Mouse (Mus musculus) heart, embryonic 15.5 days (tissue): ENCODE data around the gene Mrpl40. TPM values are rescaled to one million over a fixed set of nuclear protein-coding genes. Genes with fewer than 3 reads are reported as not detected.

Experiments used
- ATAC-seq: fragments of 200-750 bp; cut with Nextera tagmentation; replicated peaks from 2 replicates; pipeline ENCODE4 v1.8.0; 2017; ENCODE audit warnings: low read depth, moderate TSS enrichment; ENCODE audit not compliant: insufficient number of reproducible peaks, insufficient read depth, low FRiP score
- H3K27ac ChIP-seq: fragments of 300-500 bp; sonication (generic); 2 replicates; pipeline ENCODE4 v1.5.1; 2015; ENCODE audit warnings: mild to moderate bottlenecking, inconsistent platforms
- H3K27me3 ChIP-seq: fragments of 300-500 bp; sonication (generic); 2 replicates; pipeline ENCODE4 v1.6.1; 2015; ENCODE audit warnings: inconsistent platforms
- H3K36me3 ChIP-seq: fragments of 300-500 bp; sonication (generic); 2 replicates; pipeline ENCODE4 v1.6.1; 2015; ENCODE audit warnings: mild to moderate bottlenecking, inconsistent platforms
- H3K4me1 ChIP-seq: fragments of 300-500 bp; sonication (generic); replicated peaks from 2 replicates; pipeline ENCODE4 v1.6.1; 2015; ENCODE audit warnings: inconsistent platforms
- H3K4me2 ChIP-seq: fragments of 300-500 bp; sonication (generic); 2 replicates; pipeline ENCODE4 v1.6.1; 2015; ENCODE audit warnings: inconsistent platforms, mild to moderate bottlenecking, moderate library complexity
- H3K4me3 ChIP-seq: fragments of 300-500 bp; sonication (generic); 2 replicates; pipeline ENCODE4 v1.5.1; 2015; ENCODE audit warnings: mild to moderate bottlenecking, inconsistent platforms
- H3K9ac ChIP-seq: fragments of 300-500 bp; sonication (generic); 2 replicates; pipeline ENCODE4 v1.6.1; 2015; ENCODE audit warnings: mild to moderate bottlenecking, inconsistent platforms
- H3K9me3 ChIP-seq: fragments of 300-500 bp; sonication (generic); replicated peaks from 2 replicates; pipeline ENCODE4 v1.6.1; 2016; ENCODE audit warnings: inconsistent platforms
- WGBS: fragments of 180-500 bp; shearing (Covaris S2); methylation state at CpG from one replicate; pipeline ENCODE4 v1.1.7; 2015; ENCODE audit warnings: mixed read lengths; 5-methylcytosine and 5-hydroxymethylcytosine counted together
- polyA plus RNA-seq: library from polyadenylated mRNA; unstranded; fragments of >200 nt; fragmentation: Nextera tagmentation; extraction: Ambion mirVana; gene quantifications from 2 replicates; pipeline ENCODE4 v1.2.1, GENCODE M21; 2015

Mrpl40 gene
- polyA plus RNA-seq, 1 experiment from 2014 or later: 84.6 TPM

DNA sequence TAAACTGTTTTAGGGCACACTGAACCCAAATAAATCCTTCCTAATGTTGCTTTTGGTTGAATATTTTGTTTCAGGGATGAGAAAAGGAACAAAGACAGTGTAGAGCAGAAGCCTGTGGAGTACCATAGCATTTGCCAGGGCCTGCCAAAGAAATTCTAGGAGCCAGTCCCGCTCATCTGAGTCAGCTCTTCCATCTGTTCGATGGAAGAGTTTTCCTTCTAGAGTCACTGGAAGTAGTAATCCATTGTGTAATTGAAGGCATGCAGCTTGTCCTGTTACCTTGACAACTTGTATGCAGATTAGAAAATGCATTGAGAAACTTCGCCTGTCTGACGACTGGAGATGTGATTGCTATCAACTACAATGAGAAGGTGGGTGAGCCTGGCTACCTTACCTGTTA is 53.7 kb downstream of the Mrpl40 start:
- ATAC-seq: no peak
- no peak overlapping the region for H3K4me3 ChIP-seq
- H3K9ac ChIP-seq: no peak overlapping the region
- H3K27me3 ChIP-seq: no peaks in the 10 kb centered on the region
- no peak overlapping the region for H3K4me2 ChIP-seq
- no peaks in the 10 kb centered on the region for H3K9me3 ChIP-seq
- H3K27ac ChIP-seq: no peak overlapping the region
- 89% methylated on average over 4 of the region's 4 CpGs for WGBS
- no peaks in the 10 kb centered on the region for H3K4me1 ChIP-seq
- peaks cover 94% of the 10 kb centered on the region for H3K36me3 ChIP-seq

DNA sequence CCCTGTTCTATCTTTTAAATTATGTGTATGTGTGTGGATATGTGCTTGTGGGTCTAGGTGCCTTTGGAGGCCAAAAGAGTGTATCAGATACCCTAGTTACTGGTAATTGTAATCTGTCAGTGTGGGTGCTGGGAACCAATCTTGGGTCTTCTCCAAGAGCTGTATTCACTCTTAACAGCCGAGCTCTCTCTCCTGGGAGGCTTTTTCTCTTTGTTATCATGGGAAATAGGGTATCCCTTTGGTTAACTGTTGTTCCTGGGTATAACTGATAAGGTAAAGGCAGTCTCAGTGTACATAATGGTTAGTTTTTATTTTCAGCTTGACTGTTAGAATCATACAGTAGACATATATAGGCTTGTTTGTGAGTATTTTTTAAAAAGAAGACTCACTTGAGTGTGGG is 54.3 kb downstream of the Mrpl40 start:
- H3K9ac ChIP-seq: no peak overlapping the region
- H3K4me1 ChIP-seq: no peaks in the 10 kb centered on the region
- peaks cover 94% of the 10 kb centered on the region for H3K36me3 ChIP-seq
- H3K27ac ChIP-seq: no peak overlapping the region
- no peak overlapping the region for H3K4me2 ChIP-seq
- 76% methylated on average over 1 of the region's 1 CpGs for WGBS
- H3K27me3 ChIP-seq: no peaks in the 10 kb centered on the region
- H3K9me3 ChIP-seq: no peaks in the 10 kb centered on the region
- ATAC-seq: no peak
- no peak overlapping the region for H3K4me3 ChIP-seq

Other genes starting within 250 kb of the Mrpl40 start
- 8.1 and 14.8 TPM in 2 replicates for gene Sept5, start 246.9 kb downstream of the Mrpl40 start, polyA plus RNA-seq
- 25.6 and 32.8 TPM in 2 replicates for gene Cldn5, start 100.0 kb downstream of the Mrpl40 start, polyA plus RNA-seq
- 62.2 and 69.6 TPM in 2 replicates for gene Ufd1, start 65.1 kb downstream of the Mrpl40 start, polyA plus RNA-seq
- gene Cdc45, start 64.9 kb downstream of the Mrpl40 start, polyA plus RNA-seq: 27.9 and 37.6 TPM in 2 replicates
- 32.0 and 36.3 TPM in 2 replicates for gene 2510002D24Rik, start 40.3 kb downstream of the Mrpl40 start, polyA plus RNA-seq
- not detected in 2 replicates for gene Gm28539, start 40.3 kb downstream of the Mrpl40 start, polyA plus RNA-seq
- gene Hira, start 175 bp upstream of the Mrpl40 start, polyA plus RNA-seq: 9.5 TPM in 2 replicates